Mouse (Mus musculus): ENCODE measurements around the gene Sostdc1. TPM values are rescaled to one million over a fixed set of nuclear protein-coding genes. Genes with fewer than 3 reads are reported as not detected.
A peak's percentile ranks its signal among the peaks of the same experiment; 100 is the strongest.

The Sostdc1 gene
- under 1 TPM; 0.13 to 0.20 TPM for total RNA-seq (2021)
- long read RNA-seq, experiment 1, result 0 reads
- long read RNA-seq, experiment 2, result 0 reads

DNA sequence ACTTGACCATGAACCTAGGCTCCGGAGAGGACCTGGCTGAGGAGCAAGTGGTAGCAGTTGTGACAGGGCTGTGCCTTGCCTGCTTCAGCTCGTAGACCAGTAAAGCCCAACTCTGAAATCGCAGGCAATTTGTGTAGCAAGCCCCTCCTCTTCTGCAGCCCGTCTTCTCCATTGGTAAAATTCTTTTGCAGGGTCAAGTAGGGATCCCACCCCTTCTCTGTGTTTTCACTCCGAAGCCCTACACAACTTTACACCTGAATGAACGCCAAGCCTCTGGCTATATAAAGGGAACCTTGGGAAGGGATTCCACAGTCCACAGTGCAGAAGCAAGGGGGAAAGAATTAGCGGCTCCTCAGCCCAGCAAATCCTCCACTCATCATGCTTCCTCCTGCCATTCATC lies at the start of gene Sostdc1:
Gene Sostdc1, plus strand, starts transcription at position 224 of the 400 bp plus-strand sequence.
- Histone ChIP-seq H3K27ac (no peak within 1 kb of the TSS; the same call in 1 of the 2 replicates), H3K4me3 (peak within 1 kb of the TSS; percentile 44)
- no peak for TF ChIP-seq CTCF (IDR thresholded peaks at IDR 0.05)
- no peak for DNase-seq
- intact Hi-C loops (cut with DNase I), result no loop called here

- H3K27ac ChIP-seq, result no peak overlapping the region
- TF ChIP-seq CTCF (IDR thresholded peaks at IDR 0.05), result no peak
- intact Hi-C loops (cut with DNase I), result no loop called here
- no peak overlapping the region for H3K4me3 ChIP-seq
- DNase-seq, result no peak
Observed at GRCm38 (mm10) chr12:36267670-36268246, 46.2 kb upstream of the Sostdc1 start.

DNA sequence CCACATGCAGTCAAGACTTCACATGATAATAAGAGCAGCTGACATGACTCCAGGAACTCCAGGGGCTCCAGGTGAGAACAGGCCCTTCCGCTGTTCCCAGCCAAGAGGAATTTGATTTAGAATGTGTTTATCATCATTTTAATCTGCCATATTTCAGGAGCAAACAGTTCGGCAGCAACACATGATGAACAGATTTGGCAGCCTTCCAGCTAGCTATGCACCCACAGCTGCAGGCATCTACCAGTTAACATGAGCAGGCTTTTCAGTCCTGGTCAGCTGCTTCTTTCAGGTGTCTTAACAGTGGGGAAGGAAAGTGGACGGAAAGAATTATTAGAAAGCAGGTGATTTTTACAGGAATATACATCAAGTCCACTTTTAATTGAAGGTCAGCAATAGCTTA lies 39.1 kb upstream of the Sostdc1 start:
- no peak for TF ChIP-seq CTCF (IDR thresholded peaks at IDR 0.05)
- intact Hi-C loops (cut with DNase I), result no loop called here
- no peak overlapping the region for H3K4me3 ChIP-seq
- no peak overlapping the region for H3K27ac ChIP-seq
- DNase-seq, result no peak

DNA sequence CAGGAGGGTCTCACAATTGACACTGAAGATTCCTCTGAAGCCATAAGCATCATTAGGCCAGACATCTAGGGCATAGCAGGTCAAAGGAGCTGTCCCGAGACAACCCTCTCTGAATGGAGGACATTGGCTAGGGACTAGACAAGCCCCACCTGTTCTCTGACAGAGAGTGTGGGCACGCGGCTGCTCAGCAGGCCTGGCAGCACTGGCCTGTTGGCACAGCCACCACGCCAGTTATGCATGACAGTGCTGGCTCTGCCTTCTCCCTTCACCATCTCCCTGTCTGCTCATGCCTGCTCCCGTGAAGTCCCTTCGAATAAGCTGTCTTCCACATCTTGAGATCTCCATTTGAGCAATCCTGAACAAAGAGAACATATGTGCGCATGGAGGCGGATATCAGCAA lies 24.3 kb upstream of the Sostdc1 start:
- intact Hi-C loops (cut with DNase I), result no loop called here
- Histone ChIP-seq H3K27ac (no peak overlapping the region), H3K4me3 (no peak overlapping the region)
- no peak for TF ChIP-seq CTCF (IDR thresholded peaks at IDR 0.05)
- DNase-seq, result peak; percentile 67

DNA sequence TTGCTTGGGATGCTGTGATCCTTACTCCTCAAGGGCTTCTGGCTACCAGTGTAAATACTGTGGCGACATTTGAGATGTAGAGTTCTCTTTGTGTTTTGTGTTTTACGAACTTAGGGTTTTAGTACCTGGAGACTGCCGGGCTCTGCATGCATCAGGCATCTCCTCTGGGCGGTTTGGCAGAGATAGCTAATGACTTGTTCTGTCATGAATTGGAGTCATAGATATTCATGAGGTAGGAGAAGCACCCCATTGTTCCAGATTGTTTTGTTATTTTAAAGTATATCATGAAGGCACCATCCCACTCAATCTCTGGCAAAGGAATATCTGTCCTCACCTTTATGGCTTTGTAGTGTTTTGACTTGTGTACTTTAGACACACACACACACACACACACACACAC lies 23.5 kb upstream of the Sostdc1 start:
- DNase-seq, result no peak
- Histone ChIP-seq H3K4me3 (no peak overlapping the region), H3K27ac (no peak overlapping the region)
- intact Hi-C loops (cut with DNase I), result no loop called here
- no peak for TF ChIP-seq CTCF (IDR thresholded peaks at IDR 0.05)

DNA sequence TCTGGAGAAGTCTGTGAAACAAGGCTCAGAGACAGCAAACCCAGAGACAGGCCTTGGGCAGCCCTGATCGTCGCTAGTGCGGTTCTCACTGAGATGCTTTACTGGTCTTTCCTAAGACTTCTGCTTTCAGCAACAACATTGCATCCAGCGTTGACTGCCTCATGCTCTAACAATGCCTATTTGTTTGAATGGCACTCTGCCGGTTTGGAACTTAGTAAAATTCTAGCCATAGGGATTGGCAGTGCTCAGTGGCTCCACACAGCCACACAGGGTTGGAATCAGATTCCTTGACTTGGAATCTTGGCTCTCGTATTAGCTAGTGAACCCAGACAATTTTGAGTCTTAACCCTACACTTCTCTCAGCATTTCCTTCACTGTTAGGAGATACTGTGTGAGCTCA lies 22.6 kb upstream of the Sostdc1 start:
- intact Hi-C loops (cut with DNase I), result no loop called here
- H3K27ac ChIP-seq, result no peak overlapping the region
- TF ChIP-seq CTCF (IDR thresholded peaks at IDR 0.05), result no peak
- H3K4me3 ChIP-seq, result no peak overlapping the region
- DNase-seq, result no peak

GRCm38 (mm10) chr12:36302326-36302725 lies 11.6 kb upstream of the Sostdc1 start:
- TF ChIP-seq CTCF (IDR thresholded peaks at IDR 0.05), result no peak
- intact Hi-C loops (cut with DNase I), result no loop called here
- no peak overlapping the region for H3K27ac ChIP-seq
- no peak for DNase-seq
- no peak overlapping the region for H3K4me3 ChIP-seq

- DNase-seq, result no peak
- Histone ChIP-seq H3K27ac (no peak overlapping the region), H3K4me3 (no peak overlapping the region)
- TF ChIP-seq CTCF (IDR thresholded peaks at IDR 0.05), result no peak
- intact Hi-C loops (cut with DNase I), result no loop called here
Observed at GRCm38 (mm10) chr12:36302905-36303642, 10.9 kb upstream of the Sostdc1 start.

DNA sequence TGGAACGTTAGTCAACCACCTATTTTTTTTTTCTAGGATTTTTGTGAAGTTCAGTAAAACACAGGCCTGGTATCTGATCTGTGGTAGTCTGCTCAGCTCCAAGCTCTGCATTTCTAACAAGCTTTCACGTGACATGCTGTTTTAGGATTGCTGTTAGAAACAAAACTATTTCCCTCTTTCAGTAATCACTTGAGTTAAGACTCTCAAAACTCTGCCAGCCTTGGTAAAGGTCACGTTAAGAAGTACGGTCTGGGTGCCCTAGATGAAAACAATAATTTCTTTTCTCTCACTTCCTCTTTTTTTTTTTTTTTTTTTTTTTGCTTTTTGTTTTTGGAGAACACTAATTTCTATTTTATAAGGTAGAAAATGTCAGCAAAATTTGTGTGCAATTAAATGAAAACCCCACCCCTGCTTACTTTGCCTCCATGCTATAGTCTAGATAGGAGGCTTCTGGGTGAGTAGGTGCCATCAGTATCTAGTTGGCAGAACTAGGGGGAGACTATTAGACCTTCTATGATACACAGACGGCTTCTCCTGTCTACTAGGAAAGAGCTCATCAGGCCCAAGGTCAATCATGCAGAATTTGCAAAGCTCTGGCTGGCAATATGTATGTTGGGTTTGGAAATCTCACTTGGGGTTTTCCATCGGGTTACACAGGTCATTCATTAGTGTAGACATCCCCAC lies 5.1 kb upstream of the Sostdc1 start:
- Histone ChIP-seq H3K4me3 (no peak overlapping the region), H3K27ac (no peak overlapping the region)
- DNase-seq, result no peak
- no peak for TF ChIP-seq CTCF (IDR thresholded peaks at IDR 0.05)
- intact Hi-C loops (cut with DNase I), result no loop called here

DNA sequence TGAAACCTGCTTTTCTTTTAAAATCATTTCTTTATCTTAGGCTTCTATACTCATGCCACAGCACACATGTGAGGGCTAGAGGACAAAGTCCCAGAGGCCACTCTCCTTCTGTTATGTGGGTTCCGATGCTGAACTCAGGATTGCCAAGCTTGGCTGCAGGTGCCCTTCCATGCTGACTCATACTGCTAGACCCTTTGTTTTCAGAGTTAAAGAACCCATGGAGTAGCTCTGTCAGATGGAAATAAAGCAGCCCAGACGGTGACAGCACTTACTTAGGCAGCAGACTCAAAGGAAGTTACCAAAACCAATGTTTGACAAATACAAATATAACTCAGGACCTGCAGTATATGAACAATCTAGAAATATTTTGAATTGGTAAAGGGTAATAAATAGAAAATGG lies 924 bp upstream of the Sostdc1 start:
- DNase-seq, result no peak
- Histone ChIP-seq H3K4me3 (no peak overlapping the region), H3K27ac (no peak overlapping the region)
- TF ChIP-seq CTCF (IDR thresholded peaks at IDR 0.05), result no peak
- intact Hi-C loops (cut with DNase I), result no loop called here

DNA sequence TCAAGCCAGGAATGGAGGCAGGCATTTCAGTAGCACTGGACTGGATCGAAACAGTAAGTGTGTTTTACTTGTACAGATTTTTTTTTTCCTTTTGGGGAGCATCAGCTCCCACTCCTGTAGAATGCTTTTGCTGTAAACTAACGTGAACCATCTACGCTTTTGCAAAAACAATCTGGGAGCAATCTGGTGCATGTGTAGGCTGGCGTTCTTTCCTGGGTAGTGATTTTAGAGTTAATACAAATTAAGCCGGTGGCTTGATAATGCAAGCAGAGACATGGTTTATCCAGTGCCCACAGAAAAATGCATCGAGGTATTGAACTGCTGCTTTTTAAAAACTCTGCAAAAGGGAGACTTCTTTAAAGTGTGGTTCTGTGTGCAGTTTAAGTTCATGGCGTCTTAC lies 507 bp downstream of the Sostdc1 start:
- DNase-seq, result no peak
- Histone ChIP-seq H3K4me3 (peak overlapping the region; percentile 44), H3K27ac (no peak overlapping the region; the same call in 1 of the 2 replicates)
- no peak for TF ChIP-seq CTCF (IDR thresholded peaks at IDR 0.05)
- intact Hi-C loops (cut with DNase I), result no loop called here

DNA sequence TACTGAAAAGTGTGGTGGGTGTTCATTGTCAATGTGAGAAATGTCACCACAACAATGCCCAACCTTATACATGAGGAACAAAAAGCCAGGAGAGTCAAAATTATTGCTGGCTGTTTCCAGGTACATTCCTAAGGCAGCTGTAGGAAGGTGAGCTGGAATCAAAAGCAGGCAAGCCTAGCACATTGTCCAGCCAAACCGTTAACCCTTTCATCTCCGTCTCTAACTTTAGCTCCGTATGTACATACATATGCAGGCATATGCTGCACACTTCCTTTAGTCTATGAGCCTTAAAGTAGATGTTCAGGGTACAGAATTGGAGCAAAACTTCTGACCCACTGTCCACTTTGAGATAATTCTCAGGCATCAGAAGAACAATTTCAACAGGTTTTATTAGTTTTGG lies 1.6 kb downstream of the Sostdc1 start:
- Histone ChIP-seq H3K27ac (no peak overlapping the region), H3K4me3 (no peak overlapping the region)
- TF ChIP-seq CTCF (IDR thresholded peaks at IDR 0.05), result no peak
- intact Hi-C loops (cut with DNase I), result no loop called here
- no peak for DNase-seq

DNA sequence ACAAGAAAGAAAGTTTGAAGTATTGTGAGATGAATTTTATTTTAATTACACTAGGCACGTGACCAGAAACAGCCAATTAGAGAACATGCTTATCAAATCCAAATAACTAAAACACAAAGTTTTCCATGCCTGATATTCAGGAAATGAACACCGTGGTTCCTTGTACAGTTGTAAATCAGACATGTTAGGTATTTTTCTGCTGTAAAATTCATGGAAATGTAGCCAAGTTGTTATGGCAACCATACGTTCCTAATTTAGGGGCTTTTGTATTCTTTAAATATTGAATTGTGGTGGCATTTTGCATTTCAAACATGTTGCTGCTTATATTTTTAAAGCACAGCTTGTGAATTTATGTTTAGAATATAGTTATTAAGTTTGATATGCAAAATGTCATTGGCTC lies 2.1 kb downstream of the Sostdc1 start:
- intact Hi-C loops (cut with DNase I), result no loop called here

More for the DNA sequence above, 2.1 kb downstream of the Sostdc1 start:
- Histone ChIP-seq H3K4me3 (no peak overlapping the region), H3K27ac (no peak overlapping the region)
- DNase-seq, result no peak
- TF ChIP-seq CTCF (IDR thresholded peaks at IDR 0.05), result no peak

All from gastrocnemius, adult 2 months (tissue).